Mouse (Mus musculus): ENCODE results near the gene Samd4.

DNA sequence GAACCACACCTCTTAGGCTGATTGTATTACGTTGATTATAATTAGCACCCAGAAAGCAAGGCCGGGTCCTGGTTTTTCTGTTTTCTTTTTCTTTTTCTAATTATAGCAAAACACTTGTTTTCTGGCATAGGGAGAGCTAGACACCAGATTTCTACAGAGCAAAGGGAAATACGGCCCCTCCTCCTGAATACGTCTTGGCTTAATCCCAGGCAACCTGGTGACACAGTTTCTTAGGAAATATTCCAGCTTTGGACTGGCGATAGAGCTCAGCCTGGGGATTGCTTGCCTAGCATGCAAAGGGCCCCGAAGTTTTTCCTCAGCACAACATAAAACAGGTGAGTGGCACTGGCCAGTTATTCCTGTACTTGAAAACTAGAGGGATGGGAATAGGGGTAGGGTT is 31.7 kb downstream of the Samd4 start:
- TF ChIP-seq CTCF (IDR thresholded peaks at IDR 0.05; ENCODE audit: low read depth, low read length) (no peak), GATA1 (IDR thresholded peaks at IDR 0.05; ENCODE audit: borderline replicate concordance, low read length) (no peak), POLR2AphosphoS5 (IDR thresholded peaks at IDR 0.05; ENCODE audit: insufficient replicate concordance, low read depth, low read length) (no peak), TAL1 (conservative IDR thresholded peaks at IDR 0.05; ENCODE audit: low read depth, low read length) (no peak)

All from G1E (cell line).